Mouse (Mus musculus) ovary, postnatal 10 days (tissue): ENCODE results near the gene Nes.

Experiments used
- DNase-seq: peaks from one replicate; pipeline ENCODE4 v3.0.0; 2022; ENCODE audit warnings: low spot score

The Nes gene

GRCm38 (mm10) chr3:87970939-87971488 is at the start of gene Nes:
Gene Nes (plus strand): TSS chr3:87971078.
- no peak for DNase-seq

GRCm38 (mm10) chr3:87924996-87925395 is 45.9 kb upstream of the Nes start:
- DNase-seq: no peak

GRCm38 (mm10) chr3:87927452-87927851 is 43.4 kb upstream of the Nes start:
- no peak for DNase-seq

GRCm38 (mm10) chr3:87929341-87930077 is 41.4 kb upstream of the Nes start:
- no peak for DNase-seq

- peak; percentile 91 for DNase-seq
Measured at GRCm38 (mm10) chr3:87930078-87930795, 40.6 kb upstream of the Nes start, which contains the start of the genes Isg20l2 and Rrnad1. Gene Isg20l2 (plus strand): TSS chr3:87930314. Gene Rrnad1 (minus strand): TSS chr3:87930717.

GRCm38 (mm10) chr3:87934026-87934425 is 36.9 kb upstream of the Nes start:
- no peak for DNase-seq

- no peak for DNase-seq
Measured at GRCm38 (mm10) chr3:87934501-87934900, 36.4 kb upstream of the Nes start.

- no peak for DNase-seq
Measured at GRCm38 (mm10) chr3:87935201-87935600, 35.7 kb upstream of the Nes start.

- DNase-seq: peak; percentile 55
Measured at GRCm38 (mm10) chr3:87935776-87936175, 35.1 kb upstream of the Nes start.

- DNase-seq: no peak
Measured at GRCm38 (mm10) chr3:87940611-87941010, 30.3 kb upstream of the Nes start.

- DNase-seq: no peak
Measured at GRCm38 (mm10) chr3:87942471-87942870, 28.4 kb upstream of the Nes start.

GRCm38 (mm10) chr3:87943586-87943985 is 27.3 kb upstream of the Nes start:
- DNase-seq: no peak

- no peak for DNase-seq
Measured at GRCm38 (mm10) chr3:87944838-87945600, 25.9 kb upstream of the Nes start.

- DNase-seq: no peak
Measured at GRCm38 (mm10) chr3:87945781-87946540, 24.9 kb upstream of the Nes start.

- no peak for DNase-seq
Measured at GRCm38 (mm10) chr3:87946541-87946860, 24.4 kb upstream of the Nes start.

GRCm38 (mm10) chr3:87947056-87947810 is 23.6 kb upstream of the Nes start:
- DNase-seq: no peak

- DNase-seq: no peak
Measured at GRCm38 (mm10) chr3:87947811-87948199, 23.1 kb upstream of the Nes start.

GRCm38 (mm10) chr3:87948378-87949265 is 22.3 kb upstream of the Nes start, which contains the start of gene Crabp2:
Gene Crabp2 (plus strand): TSS chr3:87948666.
- DNase-seq: no peak

GRCm38 (mm10) chr3:87949266-87949954 is 21.5 kb upstream of the Nes start:
- DNase-seq: no peak
